Comparison of ENCODE assay signal across 8 mouse cellular contexts in the genomic region with DNA sequence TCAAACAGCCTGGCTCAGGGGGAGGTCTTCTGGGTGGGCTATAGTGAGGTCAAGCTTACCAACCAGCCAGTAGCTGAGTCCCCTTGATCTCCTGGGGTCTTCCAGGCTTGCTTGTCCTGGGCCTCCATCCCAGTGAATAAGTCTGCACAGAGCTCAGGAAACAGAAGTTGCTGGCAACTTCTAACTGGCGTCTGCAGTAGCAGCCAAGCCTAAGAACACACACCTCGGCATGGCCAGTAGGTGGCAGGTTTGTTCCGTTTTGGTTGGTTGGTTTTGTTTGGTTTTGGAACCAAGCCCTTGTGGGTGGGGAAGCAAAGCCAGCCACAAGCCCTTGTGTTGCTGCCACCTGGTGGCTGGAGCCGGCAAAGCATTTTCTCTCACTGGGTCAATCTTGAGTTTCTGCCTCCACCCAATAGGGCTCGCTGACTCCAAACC. TPM values are rescaled to one million over a fixed set of nuclear protein-coding genes. Genes with fewer than 3 reads are reported as not detected.
DNase-seq lines count a peak whose midpoint lies in the region; ATAC-seq and TF ChIP-seq lines count a peak whose summit lies in the region.

No protein-coding gene starts in this region.

- H3K79me2 ChIP-seq in C2C12 (ENCODE audit: control insufficient read depth, insufficient read depth): peaks cover 14% of the 10 kb centered on the region

- peak; percentile 98 for DNase-seq in brain, adult 2 months (ENCODE audit: low read depth, low spot score)
- DNase-seq in heart, embryonic 10.5 days (ENCODE audit: low spot score): peak; percentile 97
- peak; percentile 99 for DNase-seq in limb, embryonic 14.5 days (ENCODE audit: low spot score)
- peak; percentile 98 for DNase-seq in midbrain, postnatal 0 days (ENCODE audit: low spot score)
- DNase-seq in spleen, postnatal 10 days (ENCODE audit: low spot score in 2 of 2): peak; percentile 96 to 97

- H3K4me2 ChIP-seq in kidney, embryonic 14.5 days (replicated peaks; ENCODE audit: low read depth, low read length): no peak overlapping the region
- H3K4me2 ChIP-seq in limb, embryonic 14.5 days (replicated peaks; ENCODE audit: low read depth, low read length, severe bottlenecking): peak overlapping the region; percentile 35
- no peak overlapping the region for H3K4me2 ChIP-seq in midbrain, postnatal 0 days (ENCODE audit: low read depth, low read length, poor library complexity, severe bottlenecking)

- H3ac ChIP-seq in C2C12 (ENCODE audit: control insufficient read depth, insufficient read length, low read depth): no peak overlapping the region

- WGBS in heart, embryonic 10.5 days: 0% methylated on average over 5 of the region's 5 CpGs
- WGBS in kidney, embryonic 14.5 days: 4% methylated on average over 5 of the region's 5 CpGs
- WGBS in limb, embryonic 14.5 days: 0% methylated on average over 5 of the region's 5 CpGs
- 2% methylated on average over 5 of the region's 5 CpGs for WGBS in midbrain, postnatal 0 days

- no peak for TF ChIP-seq POLR2A in limb, embryonic 14.5 days (IDR thresholded peaks at IDR 0.05; ENCODE audit: borderline replicate concordance, extremely low read depth, insufficient read depth, insufficient read length)

- H3K4me3 ChIP-seq in C2C12 (ENCODE audit: insufficient read depth, poor library complexity, severe bottlenecking): no peak overlapping the region
- no peak overlapping the region for H3K4me3 ChIP-seq in heart, embryonic 10.5 days
- H3K4me3 ChIP-seq in kidney, embryonic 14.5 days (ENCODE audit: low read length): no peak overlapping the region
- H3K4me3 ChIP-seq in limb, embryonic 14.5 days (replicated peaks; ENCODE audit: low read length): no peak overlapping the region
- no peak overlapping the region for H3K4me3 ChIP-seq in midbrain, postnatal 0 days (ENCODE audit: low read depth, low read length)

- H3K9me3 ChIP-seq in heart, embryonic 10.5 days: no peaks in the 10 kb centered on the region
- no peaks in the 10 kb centered on the region for H3K9me3 ChIP-seq in kidney, embryonic 14.5 days (ENCODE audit: control insufficient read depth, low read length)
- H3K9me3 ChIP-seq in limb, embryonic 14.5 days (ENCODE audit: control insufficient read depth, low read length): no peaks in the 10 kb centered on the region
- H3K9me3 ChIP-seq in midbrain, postnatal 0 days (ENCODE audit: low read length): no peaks in the 10 kb centered on the region

- TF ChIP-seq CTCF in C2C12 (IDR thresholded peaks at IDR 0.05; ENCODE audit: control insufficient read depth, insufficient read depth, insufficient read length): peak; percentile 73
- TF ChIP-seq CTCF in midbrain, postnatal 0 days (IDR thresholded peaks at IDR 0.05): peak; percentile 99

- ATAC-seq in erythroblast, adult 5-6 weeks (replicated peaks; ENCODE audit: low FRiP score, poor library complexity, severe bottlenecking): peak; percentile 89
- ATAC-seq in kidney, embryonic 14.5 days (ENCODE audit: low FRiP score, low TSS enrichment): peak; percentile 74
- peak; percentile 90 for ATAC-seq in limb, embryonic 14.5 days (ENCODE audit: low FRiP score, low read depth)
- peak; percentile 81 for ATAC-seq in midbrain, postnatal 0 days (ENCODE audit: low FRiP score)

- peaks cover 38% of the 10 kb centered on the region for H3K4me1 ChIP-seq in heart, embryonic 10.5 days
- peaks cover 19% of the 10 kb centered on the region; the same call in 1 of the 2 replicates for H3K4me1 ChIP-seq in kidney, embryonic 14.5 days (ENCODE audit: control insufficient read depth, insufficient read depth, low read length)
- peaks cover 21% of the 10 kb centered on the region for H3K4me1 ChIP-seq in limb, embryonic 14.5 days (ENCODE audit: control insufficient read depth, insufficient read depth, low read length)
- no peaks in the 10 kb centered on the region for H3K4me1 ChIP-seq in midbrain, postnatal 0 days (ENCODE audit: insufficient read depth, low read length)

- peaks cover 27% of the 10 kb centered on the region for H3K27me3 ChIP-seq in C2C12 (ENCODE audit: control insufficient read depth, insufficient read depth, insufficient read length)
- peaks cover 19% of the 10 kb centered on the region for H3K27me3 ChIP-seq in heart, embryonic 10.5 days (ENCODE audit: insufficient read depth, poor library complexity, severe bottlenecking)
- no peaks in the 10 kb centered on the region for H3K27me3 ChIP-seq in kidney, embryonic 14.5 days (ENCODE audit: control insufficient read depth, insufficient read depth, low read length)
- no peaks in the 10 kb centered on the region for H3K27me3 ChIP-seq in limb, embryonic 14.5 days (ENCODE audit: control insufficient read depth, insufficient read depth, low read length)
- no peaks in the 10 kb centered on the region for H3K27me3 ChIP-seq in midbrain, postnatal 0 days (ENCODE audit: insufficient read depth, low read length)

- H3K9ac ChIP-seq in kidney, embryonic 14.5 days (ENCODE audit: low read depth, low read length): no peak overlapping the region
- H3K9ac ChIP-seq in limb, embryonic 14.5 days (ENCODE audit: low read depth, low read length, severe bottlenecking): peak overlapping the region; percentile 44
- H3K9ac ChIP-seq in midbrain, postnatal 0 days (replicated peaks; ENCODE audit: low read length, poor library complexity, severe bottlenecking): no peak overlapping the region

- peak overlapping the region; percentile 67 for H3K27ac ChIP-seq in heart, embryonic 10.5 days
- peak overlapping the region; percentile 48; the same call in 1 of the 2 replicates for H3K27ac ChIP-seq in kidney, embryonic 14.5 days (ENCODE audit: low read depth, low read length)
- H3K27ac ChIP-seq in limb, embryonic 14.5 days (replicated peaks; ENCODE audit: low read depth, low read length): peak overlapping the region; percentile 70
- no peak overlapping the region for H3K27ac ChIP-seq in midbrain, postnatal 0 days (ENCODE audit: low read depth, low read length)

- H3K79me3 ChIP-seq in C2C12 (ENCODE audit: low read depth): peaks cover 2% of the 10 kb centered on the region

- peaks cover 17% of the 10 kb centered on the region for H3K36me3 ChIP-seq in C2C12 (ENCODE audit: control insufficient read depth, insufficient read depth)
- peaks cover 27% of the 10 kb centered on the region for H3K36me3 ChIP-seq in heart, embryonic 10.5 days
- H3K36me3 ChIP-seq in kidney, embryonic 14.5 days (ENCODE audit: control insufficient read depth, insufficient read depth, low read length): peaks cover 19% of the 10 kb centered on the region; the same call in 1 of the 2 replicates
- peaks cover 14% of the 10 kb centered on the region for H3K36me3 ChIP-seq in limb, embryonic 14.5 days (ENCODE audit: control insufficient read depth, insufficient read depth, low read length)
- H3K36me3 ChIP-seq in midbrain, postnatal 0 days (ENCODE audit: insufficient read depth, low read length): peaks cover 13% of the 10 kb centered on the region

RNA-seq across cellular contexts. Expression of gene Psrc1, which starts 5.5 kb away (rescaled TPM):
- 27.9 TPM for polyA plus RNA-seq in C2C12 (2012; fragmentation: generic; extraction: Trizol)
- 4.4 and 5.9 TPM in 2 replicates for total RNA-seq in erythroblast, adult 5-6 weeks (2015; ENCODE audit: low replicate concordance)
- total RNA-seq in erythroblast, adult 5-6 weeks (2017; ENCODE audit: low replicate concordance): 9.5 and 14.1 TPM in 2 replicates
- polyA plus RNA-seq in heart, embryonic 10.5 days (2016; fragmentation: Nextera tagmentation; extraction: Ambion mirVana): 44.0 and 57.6 TPM in 2 replicates
- polyA plus RNA-seq in kidney, embryonic 14.5 days (2014; fragmentation: Nextera tagmentation; extraction: Ambion mirVana): 48.9 and 51.4 TPM in 2 replicates
- 86.7 and 91.5 TPM in 2 replicates for polyA plus RNA-seq in limb, embryonic 14.5 days (2012; rRNA removed)
- 38.0 and 39.1 TPM in 2 replicates for polyA plus RNA-seq in limb, embryonic 14.5 days (2014; fragmentation: Nextera tagmentation; extraction: Ambion mirVana)
- total RNA-seq in midbrain, postnatal 0 days (2014; rRNA removed): 4.8 and 5.6 TPM in 2 replicates
- polyA plus RNA-seq in midbrain, postnatal 0 days (2015; fragmentation: Nextera tagmentation; extraction: Ambion mirVana): 1.8 and 3.2 TPM in 2 replicates

RNA-seq across cellular contexts. Expression of gene Mybphl, which starts 24.4 kb away (rescaled TPM):
- polyA plus RNA-seq in C2C12 (2012; fragmentation: generic; extraction: Trizol): not detected
- not detected in 2 replicates for total RNA-seq in erythroblast, adult 5-6 weeks (2015; ENCODE audit: low replicate concordance)
- total RNA-seq in erythroblast, adult 5-6 weeks (2017; ENCODE audit: low replicate concordance): not detected in 2 replicates
- polyA plus RNA-seq in heart, embryonic 10.5 days (2016; fragmentation: Nextera tagmentation; extraction: Ambion mirVana): 60.0 and 65.8 TPM in 2 replicates
- polyA plus RNA-seq in kidney, embryonic 14.5 days (2014; fragmentation: Nextera tagmentation; extraction: Ambion mirVana): not detected in 2 replicates
- polyA plus RNA-seq in limb, embryonic 14.5 days (2012; rRNA removed): not detected in 2 replicates
- polyA plus RNA-seq in limb, embryonic 14.5 days (2014; fragmentation: Nextera tagmentation; extraction: Ambion mirVana): not detected in 2 replicates
- total RNA-seq in midbrain, postnatal 0 days (2014; rRNA removed): not detected in 2 replicates
- polyA plus RNA-seq in midbrain, postnatal 0 days (2015; fragmentation: Nextera tagmentation; extraction: Ambion mirVana): 0.13 TPM in 1 of 2 replicates, not detected in the other

RNA-seq across cellular contexts. Expression of gene Celsr2, which starts 26.2 kb away (rescaled TPM):
- not detected for polyA plus RNA-seq in C2C12 (2012; fragmentation: generic; extraction: Trizol)
- not detected in 2 replicates for total RNA-seq in erythroblast, adult 5-6 weeks (2015; ENCODE audit: low replicate concordance)
- total RNA-seq in erythroblast, adult 5-6 weeks (2017; ENCODE audit: low replicate concordance): 0.14 TPM in 1 of 2 replicates, not detected in the other
- 2.7 and 2.8 TPM in 2 replicates for polyA plus RNA-seq in heart, embryonic 10.5 days (2016; fragmentation: Nextera tagmentation; extraction: Ambion mirVana)
- 22.1 and 27.9 TPM in 2 replicates for polyA plus RNA-seq in kidney, embryonic 14.5 days (2014; fragmentation: Nextera tagmentation; extraction: Ambion mirVana)
- 18.9 and 23.3 TPM in 2 replicates for polyA plus RNA-seq in limb, embryonic 14.5 days (2012; rRNA removed)
- polyA plus RNA-seq in limb, embryonic 14.5 days (2014; fragmentation: Nextera tagmentation; extraction: Ambion mirVana): 10.5 and 15.5 TPM in 2 replicates
- 68.5 and 83.4 TPM in 2 replicates for total RNA-seq in midbrain, postnatal 0 days (2014; rRNA removed)
- polyA plus RNA-seq in midbrain, postnatal 0 days (2015; fragmentation: Nextera tagmentation; extraction: Ambion mirVana): 19.0 and 24.4 TPM in 2 replicates

RNA-seq across cellular contexts. Expression of gene Sars, which starts 55.9 kb away (rescaled TPM):
- polyA plus RNA-seq in C2C12 (2012; fragmentation: generic; extraction: Trizol): 272 TPM
- total RNA-seq in erythroblast, adult 5-6 weeks (2015; ENCODE audit: low replicate concordance): 15.5 and 20.4 TPM in 2 replicates
- total RNA-seq in erythroblast, adult 5-6 weeks (2017; ENCODE audit: low replicate concordance): 91.9 and 143 TPM in 2 replicates
- 106 and 130 TPM in 2 replicates for polyA plus RNA-seq in heart, embryonic 10.5 days (2016; fragmentation: Nextera tagmentation; extraction: Ambion mirVana)
- 106 and 120 TPM in 2 replicates for polyA plus RNA-seq in kidney, embryonic 14.5 days (2014; fragmentation: Nextera tagmentation; extraction: Ambion mirVana)
- polyA plus RNA-seq in limb, embryonic 14.5 days (2012; rRNA removed): 52.4 and 80.2 TPM in 2 replicates
- 108 and 118 TPM in 2 replicates for polyA plus RNA-seq in limb, embryonic 14.5 days (2014; fragmentation: Nextera tagmentation; extraction: Ambion mirVana)
- 160 and 163 TPM in 2 replicates for total RNA-seq in midbrain, postnatal 0 days (2014; rRNA removed)
- polyA plus RNA-seq in midbrain, postnatal 0 days (2015; fragmentation: Nextera tagmentation; extraction: Ambion mirVana): 223 and 225 TPM in 2 replicates

Comparison
In these comparisons a context has a peak if more than half of its experiments do, and no peak if none do; other contexts are left out.
1. RNA of gene Mybphl, which starts 24.4 kb away (polyA plus RNA-seq): 60.0 to 65.8 TPM in heart, embryonic 10.5 days; not detected in kidney, embryonic 14.5 days, not detected in limb, embryonic 14.5 days, not detected in C2C12 (single experiment) and 0.13 TPM in midbrain, postnatal 0 days; every median in the first group is over 10 times any median in the second.
2. Peak in every context shown above with its lines, with median percentiles within 50 percentile points of each other: DNase-seq and ATAC-seq.